Mouse (Mus musculus) brain, embryonic 14.5 days (tissue): ENCODE data around the gene Arhgap11a.

Source experiments
- CTCF ChIP-seq: fragments of 200-500 bp; IDR thresholded peaks from 2 replicates; pipeline ENCODE4 v1.5.1; 2012; ENCODE audit warnings: inconsistent platforms, mild to moderate bottlenecking, moderate library complexity, borderline replicate concordance; ENCODE audit not compliant: insufficient read depth, insufficient read length; ENCODE audit errors: extremely low read depth
- POLR2A ChIP-seq: fragments of 200-500 bp; IDR thresholded peaks from 2 replicates; pipeline ENCODE4 v1.6.1; 2012; ENCODE audit warnings: mild to moderate bottlenecking, inconsistent platforms, borderline replicate concordance; ENCODE audit not compliant: poor library complexity, insufficient read depth, insufficient read length, severe bottlenecking; ENCODE audit errors: extremely low read depth

DNA sequence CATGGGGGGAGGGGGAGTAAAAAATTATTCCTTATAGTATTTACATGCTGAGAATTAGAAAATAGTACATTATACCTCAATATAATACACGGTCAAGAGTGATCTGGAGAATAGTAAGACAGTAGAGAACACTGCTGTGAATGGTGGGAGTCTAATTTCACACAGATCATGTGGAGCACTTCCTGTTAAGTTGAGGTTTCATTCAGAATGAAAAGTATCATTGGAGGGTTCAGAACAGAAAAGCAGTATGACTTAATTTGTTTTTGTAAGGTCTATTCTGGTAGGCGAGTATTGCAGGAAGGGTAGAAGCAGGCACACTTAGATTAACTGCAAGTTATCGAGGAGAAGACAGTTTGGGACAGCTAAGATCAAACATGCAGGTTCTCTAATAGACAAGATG, 13.2 kb downstream of the Arhgap11a start:
- no peak for TF ChIP-seq CTCF
- TF ChIP-seq POLR2A, result no peak
